Mouse (Mus musculus): ENCODE results near the gene Cyp4f39.
"Not testable (repeated sequence)": the region's sequence is repeated elsewhere in the genome, so short reads cannot be mapped to it uniquely, and the experiment has no call there.

The Cyp4f39 gene

GRCm38 (mm10) chr17:32528408-32529337 is 76.2 kb downstream of the Cyp4f39 start:
- peak; percentile 92 for DNase-seq (ENCODE audit: low read depth, low spot score)

DNA sequence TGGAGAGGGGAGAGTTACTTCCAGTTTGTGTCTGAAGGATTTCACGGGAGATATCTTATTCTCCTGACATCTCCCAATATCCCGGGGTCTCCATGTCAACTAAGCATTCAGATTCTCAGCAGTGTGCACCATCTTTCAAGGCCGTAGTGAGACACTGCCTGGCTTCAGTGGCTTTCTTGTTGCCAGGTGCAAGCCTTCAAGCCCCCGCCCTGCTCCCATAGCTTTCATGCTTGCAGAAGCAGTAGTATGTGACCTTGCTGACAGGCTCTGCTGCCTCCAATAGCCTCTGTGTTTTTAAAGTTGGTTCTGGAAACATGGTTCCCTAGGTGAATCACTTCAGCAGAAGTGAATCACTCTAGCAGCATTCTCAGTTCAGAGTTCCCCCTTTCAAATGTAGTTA is 79.8 kb downstream of the Cyp4f39 start:
- not testable (repeated sequence) for DNase-seq (ENCODE audit: low read depth, low spot score)

GRCm38 (mm10) chr17:32534068-32534467 is 81.5 kb downstream of the Cyp4f39 start:
- no peak for DNase-seq (ENCODE audit: low read depth, low spot score)

- DNase-seq (ENCODE audit: low read depth, low spot score), result peak; percentile 73
These were observed 83.7 kb downstream of the Cyp4f39 start, which contains the start of gene Cyp4f16 for GRCm38 (mm10) chr17:32536051-32536866. TSS of gene Cyp4f16 (plus strand) at chr17:32536558.

GRCm38 (mm10) chr17:32536867-32537250 is 84.3 kb downstream of the Cyp4f39 start:
- DNase-seq (ENCODE audit: low read depth, low spot score), result no peak

Data from CD4-positive, CD25-positive, alpha-beta regulatory T cell, adult 2 months (primary cell).